Mouse (Mus musculus) forebrain, embryonic 16.5 days (tissue): Measurements from ENCODE around the gene Trim8. TPM values are rescaled to one million over a fixed set of nuclear protein-coding genes. Genes with fewer than 3 reads are reported as not detected.

Experiments
- ATAC-seq: fragments of 200-750 bp; cut with Nextera tagmentation; 2 replicates; pipeline ENCODE4 v1.8.0; 2017; ENCODE audit warnings: mild to moderate bottlenecking, moderate library complexity
- H3K27ac ChIP-seq: fragments of 300-500 bp; sonication (generic); 2 replicates; pipeline ENCODE4 v1.5.1; 2014; ENCODE audit warnings: low read length, control low read depth
- H3K27me3 ChIP-seq: fragments of 300-500 bp; sonication (generic); replicated peaks from 2 replicates; pipeline ENCODE4 v1.6.1; 2014; ENCODE audit warnings: low read length; ENCODE audit not compliant: control insufficient read depth, insufficient read depth
- H3K36me3 ChIP-seq: fragments of 300-500 bp; sonication (generic); 2 replicates; pipeline ENCODE4 v1.6.1; 2014; ENCODE audit not compliant: control insufficient read depth, insufficient read depth
- H3K4me1 ChIP-seq: fragments of 300-500 bp; sonication (generic); replicated peaks from 2 replicates; pipeline ENCODE4 v1.6.1; 2014; ENCODE audit warnings: low read length; ENCODE audit not compliant: control insufficient read depth, insufficient read depth
- H3K4me2 ChIP-seq: fragments of 300-500 bp; sonication (generic); 2 replicates; pipeline ENCODE4 v1.6.1; 2014; ENCODE audit warnings: mild to moderate bottlenecking, low read length, control low read depth
- H3K4me3 ChIP-seq: fragments of 300-500 bp; sonication (generic); replicated peaks from 2 replicates; pipeline ENCODE4 v1.5.1; 2014; ENCODE audit warnings: mild to moderate bottlenecking, low read length, control low read depth
- H3K9ac ChIP-seq: fragments of 300-500 bp; sonication (generic); replicated peaks from 2 replicates; pipeline ENCODE4 v1.6.1; 2014; ENCODE audit warnings: low read depth, low read length, control low read depth
- H3K9me3 ChIP-seq: fragments of 300-500 bp; sonication (generic); 2 replicates; pipeline ENCODE4 v1.6.1; 2016; ENCODE audit warnings: low read length; ENCODE audit not compliant: control insufficient read depth
- WGBS: fragments of 180-500 bp; shearing (Covaris S2); extraction: QIAGEN DNeasy Blood & Tissue Kit; methylation state at CpG from one replicate; pipeline ENCODE4 v1.1.7; 2014; 5-methylcytosine and 5-hydroxymethylcytosine counted together
- polyA plus RNA-seq: library from polyadenylated mRNA; unstranded; fragments of >200 nt; fragmentation: Nextera tagmentation; extraction: Ambion mirVana; gene quantifications from 2 replicates; pipeline ENCODE4 v1.2.1, GENCODE M21; 2015

The Trim8 gene
- polyA plus RNA-seq, 1 experiment from 2014 or later = 27.7 TPM

DNA sequence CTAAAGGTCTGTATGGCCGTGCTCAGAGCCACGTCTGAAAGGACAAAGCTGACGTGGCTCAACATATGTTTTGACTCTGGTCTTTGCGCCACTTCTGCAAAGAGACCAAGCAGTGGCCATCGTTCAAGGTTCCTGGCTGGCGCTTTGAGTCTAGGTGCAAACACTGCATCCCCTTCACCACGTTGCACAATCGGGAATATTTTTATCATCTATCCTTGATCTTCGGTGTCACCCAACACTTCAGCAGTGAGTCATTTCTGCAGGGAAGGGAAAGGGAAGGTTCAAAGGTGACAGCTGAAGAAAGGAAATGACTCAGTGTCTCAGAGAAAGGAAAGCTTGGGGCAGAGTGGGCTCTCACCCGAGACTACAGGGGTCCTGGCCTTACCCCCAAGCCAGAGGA lies 42.2 kb upstream of the Trim8 start:
- Histone ChIP-seq H3K9me3 (no peaks in the 10 kb centered on the region), H3K27me3 (no peaks in the 10 kb centered on the region), H3K4me3 (no peak overlapping the region), H3K4me1 (no peaks in the 10 kb centered on the region), H3K36me3 (peaks cover 7% of the 10 kb centered on the region; the same call in 1 of the 2 replicates), H3K27ac (no peak overlapping the region), H3K4me2 (no peak overlapping the region), H3K9ac (no peak overlapping the region)
- WGBS = 87% methylated on average over 10 of the region's 10 CpGs
- ATAC-seq = no peak

DNA sequence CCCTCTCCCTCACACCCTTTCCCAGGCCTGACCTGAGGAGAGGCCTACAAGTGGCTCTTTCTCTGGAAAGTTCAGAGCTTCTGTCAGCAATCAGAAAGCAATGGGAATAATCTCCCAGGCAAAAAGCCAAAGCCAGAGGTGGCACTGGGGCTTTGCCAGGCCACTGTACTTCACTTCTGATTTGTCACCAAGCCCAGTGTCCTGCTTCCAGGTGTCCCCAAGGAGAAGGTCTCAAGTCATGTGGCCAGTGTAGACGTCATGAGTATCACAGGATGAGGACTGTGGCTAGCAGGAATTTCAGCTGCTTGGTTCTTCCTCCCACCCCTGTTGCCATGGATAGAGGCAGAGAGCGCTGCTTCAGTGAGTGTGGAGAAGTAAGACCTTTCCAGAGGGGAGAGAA lies 41.6 kb upstream of the Trim8 start:
- Histone ChIP-seq H3K27me3 (no peaks in the 10 kb centered on the region), H3K9ac (no peak overlapping the region), H3K4me2 (no peak overlapping the region), H3K4me3 (no peak overlapping the region), H3K4me1 (no peaks in the 10 kb centered on the region), H3K36me3 (peaks cover 7% of the 10 kb centered on the region; the same call in 1 of the 2 replicates), H3K9me3 (no peaks in the 10 kb centered on the region), H3K27ac (no peak overlapping the region)
- WGBS = 84% methylated on average over 2 of the region's 2 CpGs
- ATAC-seq = no peak

GRCm38 (mm10) chr19:46462574-46462973 lies 38.9 kb upstream of the Trim8 start:
- Histone ChIP-seq H3K36me3 (peaks cover 7% of the 10 kb centered on the region; the same call in 1 of the 2 replicates), H3K4me3 (no peak overlapping the region), H3K27me3 (no peaks in the 10 kb centered on the region), H3K9ac (no peak overlapping the region), H3K9me3 (no peaks in the 10 kb centered on the region), H3K27ac (no peak overlapping the region), H3K4me2 (no peak overlapping the region), H3K4me1 (no peaks in the 10 kb centered on the region)
- no peak for ATAC-seq
- WGBS = 98% methylated on average over 3 of the region's 3 CpGs

DNA sequence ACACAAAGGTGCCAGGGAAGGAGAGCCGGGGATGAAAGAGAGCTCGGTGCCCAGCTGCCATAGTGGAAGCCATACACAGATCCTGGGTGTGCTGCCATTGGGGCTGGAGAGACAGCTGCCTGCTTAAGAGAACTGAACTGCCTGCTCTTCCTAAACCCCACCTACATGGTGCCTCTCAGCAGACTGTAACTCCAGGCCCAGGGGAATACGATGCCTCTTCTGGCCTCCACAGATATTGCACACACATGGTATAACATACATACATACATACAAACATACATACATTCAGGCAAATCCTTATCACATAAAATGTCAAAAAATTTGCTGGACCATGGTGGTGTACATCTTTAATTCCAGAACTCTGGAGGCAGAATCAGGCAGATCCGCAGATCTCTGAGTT lies 38.1 kb upstream of the Trim8 start:
- WGBS = 95% methylated on average over 4 of the region's 4 CpGs
- no peak for ATAC-seq
- no peaks in the 10 kb centered on the region for H3K4me1 ChIP-seq
- H3K27ac ChIP-seq = no peak overlapping the region
- no peak overlapping the region for H3K9ac ChIP-seq
- H3K4me3 ChIP-seq = no peak overlapping the region
- no peaks in the 10 kb centered on the region for H3K9me3 ChIP-seq
- no peak overlapping the region for H3K4me2 ChIP-seq
- peaks cover 7% of the 10 kb centered on the region; the same call in 1 of the 2 replicates for H3K36me3 ChIP-seq
- no peaks in the 10 kb centered on the region for H3K27me3 ChIP-seq

- Histone ChIP-seq H3K4me1 (peaks cover 3% of the 10 kb centered on the region), H3K27me3 (no peaks in the 10 kb centered on the region), H3K27ac (no peak overlapping the region), H3K4me3 (no peak overlapping the region), H3K9me3 (no peaks in the 10 kb centered on the region), H3K4me2 (no peak overlapping the region), H3K9ac (no peak overlapping the region), H3K36me3 (0 out of 2 replicates have a peak, but pooled peaks cover 3% of the 10 kb centered on the region)
- WGBS = 82% methylated on average over 6 of the region's 6 CpGs
- ATAC-seq = no peak
Observed at GRCm38 (mm10) chr19:46466160-46466559, 35.3 kb upstream of the Trim8 start.

DNA sequence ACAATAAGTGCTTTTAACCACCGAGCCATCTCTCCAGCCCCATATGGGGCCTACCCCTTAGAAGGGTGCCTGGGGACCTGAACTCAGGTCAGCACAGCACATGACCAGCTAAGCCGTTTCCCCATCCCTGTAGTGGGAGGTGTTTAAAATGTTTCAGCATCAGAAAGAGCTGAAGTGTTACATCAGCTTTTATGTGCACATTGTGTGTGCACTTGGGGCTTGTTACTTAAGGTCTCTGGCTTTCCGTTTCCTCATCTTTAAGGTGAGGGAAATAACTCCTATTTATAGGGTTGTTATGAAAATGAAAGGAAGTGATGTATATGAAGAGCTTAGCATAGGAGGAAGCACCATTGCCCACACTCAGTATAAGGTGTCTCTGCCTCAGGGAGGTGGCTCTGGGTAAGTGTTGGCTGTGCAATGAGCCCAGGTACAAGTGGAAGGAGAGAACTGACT lies 34.4 kb upstream of the Trim8 start:
- no peak overlapping the region for H3K4me3 ChIP-seq
- ATAC-seq = no peak
- no peaks in the 10 kb centered on the region for H3K9me3 ChIP-seq
- no peak overlapping the region for H3K27ac ChIP-seq
- no peaks in the 10 kb centered on the region for H3K36me3 ChIP-seq
- H3K4me2 ChIP-seq = no peak overlapping the region
- H3K9ac ChIP-seq = no peak overlapping the region
- peaks cover 8% of the 10 kb centered on the region for H3K4me1 ChIP-seq
- no peaks in the 10 kb centered on the region for H3K27me3 ChIP-seq
- WGBS = 85% methylated on average over 3 of the region's 3 CpGs

DNA sequence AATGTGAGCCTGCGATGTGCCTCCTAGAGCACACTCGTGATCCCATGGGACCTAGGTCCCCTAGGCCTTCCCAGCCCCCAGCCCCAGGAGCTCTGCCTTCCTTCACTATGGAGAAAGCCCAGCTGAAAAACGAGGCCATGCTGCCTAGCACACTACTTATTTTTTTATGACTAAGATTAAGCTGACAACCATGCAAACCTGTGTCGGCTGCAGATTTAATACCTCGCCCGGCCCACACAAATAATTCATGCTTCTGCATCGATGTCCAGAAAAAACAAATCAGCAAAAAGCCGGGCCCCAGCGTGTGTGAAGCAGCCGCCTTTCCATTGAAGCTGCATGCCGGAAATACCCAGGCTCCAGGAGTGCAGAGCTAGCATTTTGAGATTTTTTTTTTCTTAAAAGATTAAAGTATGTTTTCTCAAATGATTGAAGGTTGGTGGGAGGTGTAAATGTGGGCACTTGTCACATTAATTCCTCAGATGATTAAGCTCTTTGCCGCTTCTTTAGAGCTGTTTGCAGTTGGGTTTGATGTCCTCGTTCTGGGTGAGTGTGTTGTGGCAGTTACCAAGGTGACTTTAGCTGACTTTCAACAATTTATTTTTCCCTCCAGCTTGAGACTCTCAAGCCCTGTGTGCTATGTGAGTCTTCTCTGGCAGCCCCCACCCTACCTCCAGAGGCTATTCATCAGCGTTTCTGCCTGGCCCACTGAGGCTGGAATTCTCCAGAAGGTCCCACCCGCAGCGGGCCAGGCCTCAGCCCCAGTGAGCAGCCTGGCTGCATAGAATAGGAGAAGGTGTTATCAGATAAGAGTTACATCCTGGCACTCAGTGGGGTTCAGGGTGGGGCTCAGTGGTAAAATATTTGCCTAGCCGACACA lies 30.9 kb upstream of the Trim8 start:
- Histone ChIP-seq H3K9me3 (no peaks in the 10 kb centered on the region), H3K9ac (no peak overlapping the region), H3K4me3 (no peak overlapping the region), H3K27me3 (no peaks in the 10 kb centered on the region), H3K27ac (peak overlapping the region; percentile 43; the same call in 1 of the 2 replicates), H3K36me3 (peaks cover 9% of the 10 kb centered on the region; the same call in 1 of the 2 replicates), H3K4me2 (no peak overlapping the region), H3K4me1 (peaks cover 8% of the 10 kb centered on the region)
- ATAC-seq = no peak
- WGBS = 58% methylated on average over 17 of the region's 17 CpGs

DNA sequence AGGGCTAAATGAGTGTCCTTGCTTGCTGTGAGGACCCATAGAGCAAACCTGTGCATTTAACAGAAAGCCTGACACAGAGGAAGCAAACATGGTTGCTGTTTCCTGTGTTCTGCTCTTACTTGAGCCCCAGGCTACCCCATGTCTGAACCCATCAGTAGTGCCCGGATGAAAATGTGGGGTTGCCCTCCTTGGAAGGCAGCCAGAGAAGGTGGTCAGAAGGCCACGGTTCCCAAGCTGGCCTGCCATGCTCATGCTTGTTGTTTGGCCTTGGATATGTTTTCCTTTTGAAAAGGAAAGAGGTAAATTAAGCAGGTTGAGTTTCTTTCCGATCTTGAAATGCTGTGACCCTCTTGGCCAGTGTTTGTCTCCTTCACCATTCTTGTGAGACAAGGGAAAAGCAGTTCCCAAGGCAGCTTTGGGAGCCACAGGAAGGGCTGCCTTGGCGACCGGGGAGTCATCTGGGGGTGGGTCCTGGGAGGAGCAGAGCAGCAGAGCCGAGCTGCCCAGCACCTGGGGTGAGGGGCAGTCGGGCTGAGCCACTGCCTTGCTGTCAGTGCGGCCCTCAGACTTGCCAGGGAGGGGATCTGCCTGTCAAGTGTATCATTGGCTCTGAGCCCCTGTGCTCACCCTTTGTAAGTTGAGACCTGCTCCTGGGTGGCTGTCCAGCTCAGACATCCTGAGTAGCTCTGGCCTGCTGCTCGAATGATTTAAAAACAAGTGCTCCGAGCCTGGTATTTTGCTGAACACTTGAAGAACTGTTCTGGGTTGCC lies 30.0 kb upstream of the Trim8 start:
- Histone ChIP-seq H3K9me3 (no peaks in the 10 kb centered on the region), H3K4me3 (no peak overlapping the region), H3K36me3 (peaks cover 9% of the 10 kb centered on the region; the same call in 1 of the 2 replicates), H3K27me3 (no peaks in the 10 kb centered on the region), H3K9ac (no peak overlapping the region), H3K4me2 (no peak overlapping the region), H3K27ac (peak overlapping the region; percentile 43), H3K4me1 (peaks cover 8% of the 10 kb centered on the region)
- peak; percentile 49; the same call in 1 of the 2 replicates for ATAC-seq
- 22% methylated on average over 10 of the region's 10 CpGs for WGBS

DNA sequence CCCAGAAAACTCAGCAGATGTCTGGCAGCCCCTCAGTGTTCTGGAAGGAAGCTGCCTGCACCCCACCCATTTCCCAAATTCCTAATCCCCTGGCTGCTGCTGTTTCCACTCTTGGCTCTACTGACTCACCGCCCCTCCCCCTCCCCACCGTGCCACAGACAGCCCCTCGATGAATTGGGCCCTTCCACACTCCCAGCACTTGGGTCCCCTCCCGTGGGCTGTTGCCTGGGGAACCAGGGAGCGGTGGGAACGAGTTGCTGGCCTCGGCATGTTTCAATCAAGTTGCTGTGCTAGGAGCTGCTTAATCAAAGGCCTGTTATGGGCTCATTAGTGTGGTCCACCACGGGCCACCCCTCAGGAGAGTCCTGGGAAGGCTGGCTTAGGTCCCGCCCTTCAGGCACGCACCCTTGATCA lies 24.1 kb upstream of the Trim8 start:
- Histone ChIP-seq H3K4me2 (no peak overlapping the region), H3K27me3 (no peaks in the 10 kb centered on the region), H3K4me3 (no peak overlapping the region), H3K9ac (no peak overlapping the region), H3K4me1 (peaks cover 2% of the 10 kb centered on the region; the same call in 1 of the 2 replicates), H3K9me3 (no peaks in the 10 kb centered on the region), H3K27ac (no peak overlapping the region), H3K36me3 (peaks cover 9% of the 10 kb centered on the region; the same call in 1 of the 2 replicates)
- ATAC-seq = peak; percentile 55; the same call in 1 of the 2 replicates
- WGBS = 22% methylated on average over 10 of the region's 10 CpGs
